Mouse (Mus musculus) limb, embryonic 10.5 days (tissue): Measurements from ENCODE around the gene Olfr720. TPM values are rescaled to one million over a fixed set of nuclear protein-coding genes. Genes with fewer than 3 reads are reported as not detected.

ENCODE experiments used
- DNase-seq: peaks from one replicate; pipeline ENCODE4 v3.0.0-alpha.2; 2017; ENCODE audit warnings: low spot score
- H3K27ac ChIP-seq: fragments of 300-500 bp; sonication (generic); 2 replicates; pipeline ENCODE4 v1.5.1; 2016; ENCODE audit warnings: mild to moderate bottlenecking
- H3K27me3 ChIP-seq: fragments of 300-500 bp; sonication (generic); 2 replicates; pipeline ENCODE4 v1.6.1; 2016; ENCODE audit warnings: low read depth, mild to moderate bottlenecking; ENCODE audit not compliant: poor library complexity, severe bottlenecking
- H3K36me3 ChIP-seq: fragments of 300-500 bp; sonication (generic); 2 replicates; pipeline ENCODE4 v1.6.1; 2016; ENCODE audit warnings: mild to moderate bottlenecking, moderate library complexity
- H3K4me1 ChIP-seq: fragments of 300-500 bp; sonication (generic); 2 replicates; pipeline ENCODE4 v1.6.1; 2016
- H3K4me3 ChIP-seq: fragments of 300-500 bp; sonication (generic); 2 replicates; pipeline ENCODE4 v1.5.1; 2016; ENCODE audit warnings: mild to moderate bottlenecking, moderate library complexity
- H3K9me3 ChIP-seq: fragments of 300-500 bp; sonication (generic); replicated peaks from 2 replicates; pipeline ENCODE4 v1.6.1; 2016; ENCODE audit warnings: mild to moderate bottlenecking
- WGBS: fragments of 180-500 bp; shearing (Covaris S2); methylation state at CpG from one replicate; pipeline ENCODE4 v1.1.7; 2016; 5-methylcytosine and 5-hydroxymethylcytosine counted together
- polyA plus RNA-seq: library from polyadenylated mRNA; unstranded; fragments of >200 nt; fragmentation: Nextera tagmentation; extraction: Ambion mirVana; gene quantifications from 2 replicates; pipeline ENCODE4 v1.2.1, GENCODE M21; 2016

Gene Olfr720
- polyA plus RNA-seq, result not detected in 2 replicates

DNA sequence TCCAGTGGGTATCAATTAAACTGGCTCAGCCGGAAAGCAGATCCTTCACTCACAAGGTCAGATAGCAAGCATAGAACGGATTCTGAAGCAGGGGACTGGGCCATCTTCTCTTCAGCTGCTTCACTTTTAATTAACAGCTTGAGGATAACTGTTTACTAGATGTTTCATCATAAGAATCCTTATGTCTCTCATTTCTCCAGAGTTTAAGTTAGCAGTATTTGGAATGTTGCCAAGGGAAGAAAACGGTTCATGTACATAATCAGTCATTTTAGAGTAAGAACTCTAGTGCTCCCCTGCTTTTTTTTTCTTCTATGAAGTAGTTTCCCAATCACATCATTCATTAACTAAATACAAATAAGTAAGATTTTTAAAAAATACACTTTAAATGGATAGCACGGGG, at the start of gene Olfr720:
Gene Olfr720 (minus strand): TSS at position 101 of the 400 bp plus-strand sequence.
- no peak within 1 kb of the TSS for H3K4me3 ChIP-seq
- no peaks in the 10 kb centered on the region for H3K27me3 ChIP-seq
- DNase-seq, result no peak
- H3K4me1 ChIP-seq, result no peaks in the 10 kb centered on the region
- H3K27ac ChIP-seq, result no peak within 1 kb of the TSS
- no peaks in the 10 kb centered on the region for H3K9me3 ChIP-seq
- 86% methylated on average over 4 of the region's 4 CpGs for WGBS
- no peaks in the 10 kb centered on the region for H3K36me3 ChIP-seq

Other genes with a start within 250 kb of the Olfr720 start
- gene Atxn7, start 225.4 kb downstream of the Olfr720 start, polyA plus RNA-seq, result 2.6 and 3.0 TPM in 2 replicates
- gene Thoc7, start 225.0 kb downstream of the Olfr720 start, polyA plus RNA-seq, result 220 and 221 TPM in 2 replicates
- 292 and 302 TPM in 2 replicates for gene Psmd6, start 65.9 kb downstream of the Olfr720 start, polyA plus RNA-seq
- not detected in 2 replicates for gene Olfr31, start 136.0 kb upstream of the Olfr720 start, polyA plus RNA-seq
- gene Il3ra, start 159.4 kb upstream of the Olfr720 start, polyA plus RNA-seq, result 2.9 and 4.1 TPM in 2 replicates
- not detected in 2 replicates for gene Olfr721-ps1, start 214.5 kb upstream of the Olfr720 start, polyA plus RNA-seq